Mouse (Mus musculus): ENCODE results near the gene Runx2.

Gene Runx2

GRCm38 (mm10) chr17:44577791-44578190 lies 236.8 kb downstream of the Runx2 start:
- DNase-seq: no peak

- DNase-seq: no peak
These were observed 243.7 kb downstream of the Runx2 start for GRCm38 (mm10) chr17:44570899-44571298.

- no peak for DNase-seq
These were observed 245.5 kb downstream of the Runx2 start for GRCm38 (mm10) chr17:44569020-44569621.

GRCm38 (mm10) chr17:44566992-44567391 lies 247.6 kb downstream of the Runx2 start:
- DNase-seq: no peak

GRCm38 (mm10) chr17:44565884-44566515 lies 248.6 kb downstream of the Runx2 start:
- DNase-seq: no peak

- DNase-seq: no peak
These were observed 249.2 kb downstream of the Runx2 start for GRCm38 (mm10) chr17:44565311-44565831.

GRCm38 (mm10) chr17:44564611-44565198 lies 249.9 kb downstream of the Runx2 start:
- no peak for DNase-seq

GRCm38 (mm10) chr17:44560016-44560415 lies 254.6 kb downstream of the Runx2 start:
- no peak for DNase-seq

GRCm38 (mm10) chr17:44557199-44558111 lies 257.1 kb downstream of the Runx2 start:
- no peak for DNase-seq

DNA sequence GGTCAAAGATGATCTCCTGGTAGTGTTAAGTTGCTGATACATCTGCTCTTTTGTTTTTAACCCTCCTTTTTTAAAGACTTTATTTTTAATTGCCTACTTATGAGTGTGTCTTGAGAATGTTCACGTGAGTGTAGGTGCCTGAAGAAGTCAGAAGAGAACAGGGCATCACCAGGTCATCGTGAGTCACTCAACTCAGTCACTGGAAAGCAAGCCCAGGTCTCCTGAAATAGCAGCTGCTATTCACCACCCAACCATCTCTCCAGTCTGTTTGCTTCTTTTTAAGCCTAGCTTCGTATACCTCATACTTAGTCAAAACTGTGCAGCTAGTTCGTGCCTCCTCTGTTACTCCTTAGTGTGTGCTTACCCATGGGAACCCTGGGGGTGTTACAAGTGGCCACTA lies 259.7 kb downstream of the Runx2 start:
- DNase-seq: no peak

GRCm38 (mm10) chr17:44549551-44549950 lies 265.0 kb downstream of the Runx2 start:
- DNase-seq: no peak

DNA sequence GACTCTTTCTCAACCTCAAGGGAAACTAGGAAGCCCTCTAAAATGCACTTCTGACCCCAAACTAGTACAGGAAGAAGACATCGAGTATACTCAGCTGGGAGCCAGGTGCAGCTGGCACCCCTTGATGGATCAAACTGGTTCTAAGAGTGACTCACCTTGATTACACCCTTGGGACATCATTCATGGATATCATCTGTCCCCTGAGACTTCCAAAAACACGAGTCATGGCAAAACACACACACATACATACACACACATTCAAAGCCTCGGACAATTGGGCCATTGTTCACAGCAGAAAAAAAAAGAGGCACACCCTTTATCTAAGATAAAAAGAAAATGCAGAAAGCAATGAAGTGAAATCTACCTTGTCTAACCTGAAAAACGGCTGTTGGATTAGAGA lies 266.7 kb downstream of the Runx2 start:
- DNase-seq: no peak

DNA sequence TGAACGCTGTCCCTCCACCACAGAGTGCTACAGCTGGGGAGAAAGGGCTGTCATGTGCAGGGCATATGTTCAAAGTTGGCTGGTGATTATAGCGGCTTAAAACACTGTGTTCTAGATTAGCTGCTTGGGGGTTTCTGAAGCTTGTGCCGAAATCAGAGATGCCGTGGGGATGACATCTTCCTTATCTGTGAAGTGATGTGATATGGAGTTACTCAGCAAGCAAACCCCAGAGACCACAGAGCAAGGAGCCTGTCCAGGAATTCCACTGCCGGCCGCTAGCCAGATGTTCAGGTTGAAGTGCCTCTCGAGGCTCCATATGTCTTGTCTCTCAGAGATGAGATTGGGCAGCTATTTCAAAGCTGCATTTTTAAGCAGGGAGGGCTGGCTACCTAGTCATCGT lies 267.8 kb downstream of the Runx2 start:
- DNase-seq: no peak

DNA sequence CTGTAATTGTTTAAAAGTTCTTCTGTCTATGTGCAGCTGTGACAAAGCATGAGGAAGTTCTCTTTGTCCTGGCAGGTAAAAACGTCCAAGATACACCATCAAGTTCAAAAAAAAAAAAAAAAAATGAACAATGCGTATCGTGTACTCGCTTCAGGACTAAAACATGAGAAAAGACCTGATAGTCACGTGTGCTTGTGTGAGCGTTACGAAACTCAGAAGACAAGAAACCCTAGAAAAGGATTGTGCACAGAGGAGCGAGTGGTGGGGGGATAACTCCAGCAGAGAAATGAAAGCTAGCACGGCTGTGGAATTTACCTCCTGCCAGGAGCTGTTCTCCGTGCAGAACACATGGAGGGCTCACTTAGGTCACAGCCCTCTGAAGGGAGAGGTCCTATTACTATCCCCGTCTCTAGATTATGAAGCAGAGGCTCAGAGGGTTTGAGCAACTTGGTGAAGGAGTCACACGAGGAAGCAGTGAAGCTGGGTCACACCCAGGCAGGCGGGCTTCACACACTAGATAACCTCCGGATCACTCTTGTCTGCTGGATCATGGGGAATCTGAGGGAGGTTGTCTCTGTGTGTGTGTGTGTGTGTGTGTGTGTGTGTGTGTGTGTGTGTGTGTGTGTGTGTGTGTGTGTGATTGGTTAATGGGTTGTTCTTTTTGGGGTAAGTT lies 269.3 kb downstream of the Runx2 start:
- DNase-seq: no peak

- no peak for DNase-seq
These were observed 271.9 kb downstream of the Runx2 start for GRCm38 (mm10) chr17:44542706-44543105.

DNA sequence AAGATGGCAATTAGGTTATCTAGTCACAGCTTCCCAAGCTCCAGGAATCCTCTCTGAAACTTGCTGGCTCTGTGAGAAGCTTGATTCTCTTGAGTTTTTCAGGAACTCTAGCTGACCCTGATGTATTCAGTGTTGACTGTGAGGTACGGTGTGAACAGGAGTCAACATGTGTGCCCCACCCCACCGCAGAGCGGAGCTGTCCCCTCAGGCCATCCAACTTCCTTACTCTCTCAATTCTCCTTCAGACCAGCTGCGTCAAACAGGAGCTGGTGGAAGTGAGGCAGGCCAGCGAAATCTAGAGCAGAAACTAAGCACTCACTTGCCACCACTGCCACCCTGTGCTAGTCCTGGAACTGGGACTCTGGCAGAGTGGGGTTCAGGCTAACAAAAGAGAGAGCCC lies 273.9 kb downstream of the Runx2 start:
- DNase-seq: no peak

GRCm38 (mm10) chr17:44538921-44539320 lies 275.7 kb downstream of the Runx2 start:
- DNase-seq: no peak

GRCm38 (mm10) chr17:44530000-44530399 lies 284.6 kb downstream of the Runx2 start:
- peak; percentile 31 for DNase-seq

DNA sequence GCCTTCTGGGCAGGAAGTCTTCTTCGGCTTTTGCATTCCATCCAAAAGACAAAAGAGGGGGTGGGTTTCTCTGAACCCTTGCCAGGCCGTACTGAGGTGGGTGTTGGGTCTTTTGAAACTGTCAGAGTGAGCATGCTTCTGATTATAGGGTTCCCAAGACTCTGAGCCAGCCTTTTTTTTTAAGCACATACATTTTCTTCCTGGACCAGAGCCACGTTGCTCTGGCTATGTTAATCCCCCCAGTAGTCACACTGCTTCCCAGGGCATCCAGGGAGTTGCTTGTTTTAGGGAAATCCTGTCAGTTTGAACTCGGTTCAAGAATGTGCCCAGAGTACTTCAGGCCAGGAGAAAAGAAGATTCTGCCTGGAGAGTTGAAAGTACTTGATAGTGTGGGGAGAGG lies 286.0 kb downstream of the Runx2 start:
- no peak for DNase-seq

DNA sequence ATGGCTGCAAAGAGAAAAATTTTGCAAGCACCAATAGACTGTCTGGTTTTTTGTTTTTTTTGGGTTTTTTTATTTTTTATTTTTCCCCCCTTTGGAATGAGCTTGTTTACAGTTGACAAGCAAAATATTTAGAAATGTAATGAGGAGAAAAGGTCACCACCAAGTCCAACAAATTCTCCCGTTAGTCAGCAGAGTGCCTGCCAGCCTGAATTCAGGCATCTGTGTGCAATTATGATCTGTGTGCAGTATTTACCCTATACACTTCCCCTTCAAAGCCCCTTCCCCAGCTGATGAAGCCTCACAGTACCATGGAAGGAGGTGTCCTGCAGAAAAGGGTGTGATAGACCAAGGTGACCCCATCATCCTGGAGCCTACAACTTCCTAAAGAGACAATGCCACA lies 290.5 kb downstream of the Runx2 start:
- DNase-seq: no peak

DNA sequence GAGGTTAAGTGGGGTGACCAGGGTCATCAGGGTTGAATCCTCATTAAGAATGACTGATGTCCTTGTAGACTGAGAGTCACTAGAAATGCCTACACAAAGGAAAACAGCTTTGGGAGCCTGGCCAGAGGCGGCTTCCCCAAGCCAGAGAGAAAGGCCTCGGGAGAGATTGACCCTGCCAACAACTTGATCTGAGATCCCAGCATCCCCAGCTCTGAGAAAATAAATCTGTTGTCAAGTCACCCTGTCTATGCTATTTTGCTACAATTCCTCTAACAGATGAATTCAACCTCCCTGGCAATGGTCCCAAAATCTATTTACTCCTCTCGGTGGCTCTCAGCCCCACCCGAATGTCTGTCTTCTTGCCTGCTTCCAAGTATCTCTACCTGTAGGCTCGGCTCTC lies 291.7 kb downstream of the Runx2 start:
- DNase-seq: peak; percentile 13
